Mouse (Mus musculus): Measurements from ENCODE around the gene Kcnc3.

- no peak for TF ChIP-seq CTCF (IDR thresholded peaks at IDR 0.05)
- no peak for TF ChIP-seq EP300 (IDR thresholded peaks at IDR 0.05)
Observed at GRCm38 (mm10) chr7:44638663-44639062, 48.2 kb downstream of the Kcnc3 start.

Data from lung, postnatal 0 days (tissue).